8 mouse cellular contexts compared by ENCODE assay signal in the genomic region with DNA sequence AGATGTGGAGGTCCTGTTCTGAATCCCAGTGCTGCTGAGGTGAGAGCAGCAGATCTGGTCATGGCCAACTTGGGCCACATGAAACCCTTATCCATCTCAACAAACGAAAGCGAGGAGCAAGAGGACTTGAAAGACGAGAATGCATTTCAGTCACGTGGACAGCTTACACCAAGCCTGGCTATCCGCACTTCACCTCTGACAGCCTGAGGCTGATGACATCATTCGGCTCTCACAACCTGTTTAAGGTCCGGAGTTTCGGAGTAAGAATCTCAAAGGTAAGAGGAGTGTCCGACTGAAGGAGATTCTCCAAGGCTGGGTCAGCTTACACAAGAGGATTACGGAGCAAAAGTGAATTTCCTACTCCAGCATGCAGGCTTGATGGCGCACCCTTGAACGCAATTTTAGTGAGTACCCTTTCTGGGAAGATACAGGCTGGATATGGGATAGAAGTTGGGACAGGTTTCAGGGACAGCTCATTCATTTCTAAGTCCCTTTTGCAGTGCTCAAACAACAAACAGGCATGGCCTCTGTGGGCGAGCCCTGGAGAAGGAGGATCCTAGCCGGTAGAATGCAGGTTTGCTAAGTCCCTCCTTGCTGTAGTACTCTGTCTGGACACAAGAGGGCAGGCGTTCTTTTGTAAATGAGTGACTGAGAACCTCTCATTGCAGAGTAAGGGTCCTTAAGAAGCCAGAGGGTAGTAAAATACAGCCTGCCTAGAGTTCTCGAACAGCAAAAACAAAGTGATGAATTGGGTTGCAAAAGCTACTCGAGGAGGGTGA. TPM values are rescaled to one million over a fixed set of nuclear protein-coding genes. Genes with fewer than 3 reads are reported as not detected.
A peak's percentile ranks its signal among the peaks of the same experiment; 100 is the strongest.
DNase-seq lines count a peak whose midpoint lies in the region; ATAC-seq and TF ChIP-seq lines count a peak whose summit lies in the region.

No protein-coding gene starts in this region.

- TF ChIP-seq CTCF in gastrocnemius, adult 2 months (IDR thresholded peaks at IDR 0.05) = peak; percentile 87

- H3K9ac ChIP-seq in hindbrain, embryonic 16.5 days (ENCODE audit: low read depth, low read length) = no peak overlapping the region

- ATAC-seq in hindbrain, embryonic 16.5 days = peak; percentile 65; the same call in 1 of the 2 replicates

- WGBS in hindbrain, embryonic 16.5 days = 55% methylated on average over 17 of the region's 17 CpGs

- no peaks in the 10 kb centered on the region for H3K36me3 ChIP-seq in hindbrain, embryonic 16.5 days (ENCODE audit: control insufficient read depth, insufficient read depth, low read length)

- peak overlapping the region; percentile 23; the same call in 1 of the 2 replicates for H3K4me3 ChIP-seq in gastrocnemius, adult 2 months
- H3K4me3 ChIP-seq in hindbrain, embryonic 16.5 days (ENCODE audit: low read length) = no peak overlapping the region

- no peaks in the 10 kb centered on the region for H3K27me3 ChIP-seq in hindbrain, embryonic 16.5 days (replicated peaks; ENCODE audit: control insufficient read depth, insufficient read depth, low read length)

- H3K4me2 ChIP-seq in hindbrain, embryonic 16.5 days (ENCODE audit: low read length) = no peak overlapping the region

- no peak overlapping the region for H3K27ac ChIP-seq in gastrocnemius, adult 2 months
- H3K27ac ChIP-seq in hindbrain, embryonic 16.5 days (ENCODE audit: low read depth, low read length) = no peak overlapping the region

- no peaks in the 10 kb centered on the region for H3K9me3 ChIP-seq in hindbrain, embryonic 16.5 days (ENCODE audit: control insufficient read depth, low read length)

- H3K4me1 ChIP-seq in hindbrain, embryonic 16.5 days (ENCODE audit: control insufficient read depth, insufficient read depth, low read depth, low read length) = no peaks in the 10 kb centered on the region

- intact Hi-C loops in gastrocnemius, adult 2 months (cut with DNase I) = loop anchor here (1.0 to 5.0 kb wide), 2 partner anchors 102 to 122 kb away; no protein-coding TSS in a partner anchor

- peak; percentile 90 for DNase-seq in ZHBTc4 (ENCODE audit: low read depth, low spot score)
- DNase-seq in cerebellum, postnatal 4 days (ENCODE audit: low spot score in 2 of 2) = peak; percentile 75 to 84
- DNase-seq in gastrocnemius, adult 2 months = peak; percentile 78
- DNase-seq in left cerebral cortex, adult 11 months (ENCODE audit: low spot score) = peak; percentile 48
- peak; percentile 51 to 86 for DNase-seq in lung, postnatal 4 days
- DNase-seq in skeletal muscle tissue, adult 2 months (ENCODE audit: low read depth, low spot score) = peak; percentile 42
- DNase-seq in yolk sac, embryonic 10.5 days (ENCODE audit: low spot score) = peak; percentile 73

RNA-seq across cellular contexts. Expression of gene Plbd1, which starts 41.2 kb away (rescaled TPM):
- total RNA-seq in gastrocnemius, adult 2 months (2021) = 10 to 100 TPM; 13.0 to 28.1 TPM
- 1.9 and 2.0 TPM in 2 replicates for polyA plus RNA-seq in hindbrain, embryonic 16.5 days (2015; fragmentation: Nextera tagmentation; extraction: Ambion mirVana)
